Comparison of ENCODE assay signal across 1 mouse cellular context in genomic region chr5:3343566-3344080, GRCm38 (mm10).
TF ChIP-seq lines count a peak whose summit lies in the region.

No protein-coding gene starts in this region.

TF ChIP-seq in CH12.LX, 34 proteins besides CTCF, POLR2A, EP300 and RAD21 (continued from another document):
- TF ChIP-seq NRF1 (IDR thresholded peaks at IDR 0.05; ENCODE audit: low read depth, low read length) (no peak), SMC3 (IDR thresholded peaks at IDR 0.05; ENCODE audit: low read depth, low read length) (peak; percentile 14), MEF2A (IDR thresholded peaks at IDR 0.05; ENCODE audit: borderline replicate concordance, low read depth, low read length) (peak; percentile 20; the same call in 1 of the 2 replicates), BHLHE40 (IDR thresholded peaks at IDR 0.05; ENCODE audit: low read depth, low read length) (peak; percentile 87), PAX5 (IDR thresholded peaks at IDR 0.05; ENCODE audit: low read length) (no peak), ETS1 (conservative IDR thresholded peaks at IDR 0.05; ENCODE audit: low read depth, low read length) (peak; percentile 23), MXI1 (IDR thresholded peaks at IDR 0.05; ENCODE audit: low read depth, low read length) (peak; percentile 69), POLR2AphosphoS2 (IDR thresholded peaks at IDR 0.05; ENCODE audit: low read depth, low read length) (peak; percentile 37; the same call in 1 of the 2 replicates), CHD2 (IDR thresholded peaks at IDR 0.05; ENCODE audit: low read length) (peak; percentile 74), UBTF (IDR thresholded peaks at IDR 0.05; ENCODE audit: low read depth, low read length) (peak; percentile 21; the same call in 1 of the 2 replicates), IRF4 (IDR thresholded peaks at IDR 0.05; ENCODE audit: low read depth, low read length) (peak; percentile 47; the same call in 1 of the 2 replicates), NELFE (IDR thresholded peaks at IDR 0.05; ENCODE audit: low read depth, low read length) (peak; percentile 12; the same call in 1 of the 2 replicates), HCFC1 (IDR thresholded peaks at IDR 0.05; ENCODE audit: low read depth, low read length) (no peak), MAX (IDR thresholded peaks at IDR 0.05; ENCODE audit: low read length) (no peak; the same call in 1 of the 2 replicates), ZC3H11A (IDR thresholded peaks at IDR 0.05; ENCODE audit: low read depth, low read length) (no peak), SIN3A (IDR thresholded peaks at IDR 0.05; ENCODE audit: low read length) (peak; percentile 74; the same call in 1 of the 2 replicates), KAT2A (IDR thresholded peaks at IDR 0.05; ENCODE audit: insufficient replicate concordance, low read length) (no peak), MYC (IDR thresholded peaks at IDR 0.05; ENCODE audit: low read depth, low read length) (0 out of 2 replicates have a peak, but pooled peaks have one; percentile 33), RCOR1 (conservative IDR thresholded peaks at IDR 0.05; ENCODE audit: low read depth, low read length) (peak; percentile 22; the same call in 1 of the 2 replicates), GABPA (IDR thresholded peaks at IDR 0.05; ENCODE audit: insufficient replicate concordance, low read depth, low read length) (no peak)
